Mouse (Mus musculus): Measurements from ENCODE around the gene Gm14399. TPM values are rescaled to one million over a fixed set of nuclear protein-coding genes. Genes with fewer than 3 reads are reported as not detected.
"Not testable (repeated sequence)": the region's sequence is repeated elsewhere in the genome, so short reads cannot be mapped to it uniquely, and the experiment has no call there.

Gene Gm14399
- 10 to 100 TPM in 1 of 2 experiments, 1 to 10 TPM in 1; 8.2 to 11.2 TPM for total RNA-seq (2021)
- long read RNA-seq, experiment 1, transcript Gm14399-204 (4 exons, 1,911 nt) = major isoform, 7 of 11 reads
- long read RNA-seq, experiment 1, partial matches to known transcripts = 1 of 11 reads
- long read RNA-seq, experiment 1, other reads (novel, unspliced or antisense) = 2 of 11 reads
- long read RNA-seq, experiment 2, partial matches to known transcripts = 0 of 6 reads
- long read RNA-seq, experiment 2, other reads (novel, unspliced or antisense) = 3 of 6 reads

- Histone ChIP-seq H3K27ac (peak within 1 kb of the TSS; percentile 78), H3K4me3 (peak within 1 kb of the TSS; percentile 79)
- DNase-seq; intact Hi-C loops (cut with DNase I): not testable (repeated sequence)
Measured at GRCm38 (mm10) chr2:175141993-175142295, at the start of gene Gm14399. Gm14399 (minus strand) TSS chr2:175142012.

- H3K27ac ChIP-seq; H3K4me3 ChIP-seq; DNase-seq; intact Hi-C loops (cut with DNase I): not testable (repeated sequence)
Measured at GRCm38 (mm10) chr2:175179008-175179407, 37.2 kb upstream of the Gm14399 start.

GRCm38 (mm10) chr2:175176312-175176711 lies 34.5 kb upstream of the Gm14399 start:
- DNase-seq = no peak
- intact Hi-C loops (cut with DNase I) = no loop called here
- TF ChIP-seq CTCF (IDR thresholded peaks at IDR 0.05) = no peak
- H3K4me3 ChIP-seq = no peak overlapping the region
- H3K27ac ChIP-seq = no peak overlapping the region

DNA sequence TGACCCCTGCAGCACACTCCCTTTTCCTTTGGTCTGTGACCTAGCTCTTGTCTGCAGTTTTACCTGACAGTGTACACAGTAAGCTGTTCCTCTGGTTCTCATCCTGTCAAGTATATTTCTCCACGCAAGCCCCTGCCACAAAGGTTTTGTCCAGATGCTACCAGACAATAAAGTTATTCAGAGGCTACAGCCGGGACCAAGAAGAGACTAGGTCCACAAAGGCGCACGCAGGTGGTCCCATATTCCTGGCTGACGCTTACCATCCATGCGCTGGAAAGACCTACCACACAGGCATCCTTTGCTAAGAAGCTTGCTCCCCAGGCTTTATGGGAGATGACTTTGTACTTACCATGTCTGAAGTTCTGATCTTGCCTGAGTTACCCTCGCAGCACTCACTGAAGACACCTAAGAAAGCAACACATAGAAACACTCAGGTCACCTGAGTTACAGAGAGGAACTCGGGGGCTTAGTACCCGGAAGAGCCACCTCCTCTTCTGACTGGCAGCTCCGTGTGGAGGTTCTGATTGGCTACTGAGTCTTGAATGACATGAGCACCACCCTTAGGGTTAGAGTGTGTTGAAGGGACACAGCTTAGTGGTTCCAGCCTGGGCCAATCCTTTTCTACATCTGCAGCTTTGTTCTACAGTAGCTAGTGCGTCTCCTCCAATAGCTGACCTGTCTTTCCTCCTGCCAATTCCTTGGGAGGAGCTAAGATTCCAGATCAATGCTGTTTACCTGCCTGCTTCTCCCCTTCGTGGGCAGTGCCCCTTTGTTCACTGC lies 33.8 kb upstream of the Gm14399 start, which contains the start of gene Gm14443:
Gene Gm14443, minus strand, starts transcription at position 471 of the 780 bp plus-strand sequence.
- H3K4me3 ChIP-seq; intact Hi-C loops (cut with DNase I); DNase-seq; H3K27ac ChIP-seq: not testable (repeated sequence)

GRCm38 (mm10) chr2:175174058-175174457 lies 32.2 kb upstream of the Gm14399 start:
- H3K4me3 ChIP-seq; DNase-seq; H3K27ac ChIP-seq; intact Hi-C loops (cut with DNase I): not testable (repeated sequence)

GRCm38 (mm10) chr2:175172906-175173595 lies 31.2 kb upstream of the Gm14399 start:
- DNase-seq; intact Hi-C loops (cut with DNase I); H3K27ac ChIP-seq; H3K4me3 ChIP-seq: not testable (repeated sequence)

DNA sequence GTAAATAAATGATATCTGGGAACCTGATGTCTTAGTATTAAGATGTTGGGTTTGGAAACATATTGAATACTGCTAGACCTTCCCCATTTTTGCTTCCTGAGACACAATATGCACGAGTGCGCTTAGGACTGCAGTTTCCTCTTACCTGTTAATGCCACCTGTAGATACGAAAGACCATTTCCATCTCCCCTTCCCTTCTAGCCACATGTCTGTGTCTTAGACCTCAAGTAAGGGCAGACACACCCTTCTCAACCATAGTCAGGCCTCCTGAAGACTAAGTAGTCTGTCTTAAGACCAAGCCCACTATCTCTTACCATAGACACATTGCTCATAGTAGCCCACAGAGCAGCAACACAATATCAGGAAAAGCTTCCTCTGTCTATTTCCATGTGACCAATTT lies 30.3 kb upstream of the Gm14399 start:
- intact Hi-C loops (cut with DNase I) = no loop called here
- no peak for DNase-seq
- Histone ChIP-seq H3K4me3 (no peak overlapping the region), H3K27ac (no peak overlapping the region)
- no peak for TF ChIP-seq CTCF (IDR thresholded peaks at IDR 0.05)

GRCm38 (mm10) chr2:175166870-175167269 lies 25.1 kb upstream of the Gm14399 start:
- intact Hi-C loops (cut with DNase I); H3K27ac ChIP-seq; DNase-seq; H3K4me3 ChIP-seq: not testable (repeated sequence)

DNA sequence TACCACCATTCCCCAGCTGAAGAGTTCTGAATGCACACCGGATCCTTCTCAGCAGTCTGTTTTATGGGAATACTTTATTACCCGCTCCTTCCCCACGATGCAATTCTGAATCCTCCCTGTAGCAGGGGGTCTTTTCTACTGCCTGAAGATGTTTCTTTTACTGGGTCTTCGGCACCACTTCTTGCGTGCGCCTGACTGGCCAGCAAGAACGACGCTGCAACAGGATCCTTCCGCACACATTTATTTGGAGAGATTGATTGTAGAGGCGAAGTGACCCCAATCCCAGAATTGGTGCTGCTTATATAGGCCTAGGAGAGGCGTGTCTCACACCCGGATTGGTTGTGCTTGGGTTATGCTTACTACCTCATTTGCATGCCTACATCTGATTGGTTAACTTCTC lies 23.3 kb upstream of the Gm14399 start:
- H3K4me3 ChIP-seq; H3K27ac ChIP-seq; intact Hi-C loops (cut with DNase I); DNase-seq: not testable (repeated sequence)

- DNase-seq; intact Hi-C loops (cut with DNase I); H3K27ac ChIP-seq; H3K4me3 ChIP-seq: not testable (repeated sequence)
Measured at GRCm38 (mm10) chr2:175161438-175161837, 19.6 kb upstream of the Gm14399 start.

DNA sequence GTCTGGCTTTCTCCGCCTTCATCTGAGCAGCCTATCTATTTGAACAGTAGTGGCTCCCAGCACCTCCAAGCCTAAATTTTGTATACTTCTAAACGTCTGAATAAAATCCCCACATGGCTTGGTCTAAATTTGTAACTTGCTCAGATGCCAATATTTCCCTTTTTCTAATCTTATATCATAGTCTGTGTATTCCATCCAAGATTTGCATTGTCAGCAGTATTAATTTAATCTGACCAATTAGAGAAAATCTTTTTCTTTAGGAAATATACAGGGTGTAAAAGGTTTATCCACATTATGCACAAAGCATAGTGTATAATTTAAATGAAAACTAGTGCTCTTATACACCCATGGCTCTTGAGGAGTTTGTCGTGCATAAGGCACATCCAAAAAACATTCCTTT lies 16.8 kb upstream of the Gm14399 start:
- DNase-seq = no peak
- Histone ChIP-seq H3K4me3 (no peak overlapping the region), H3K27ac (no peak overlapping the region)
- TF ChIP-seq CTCF (IDR thresholded peaks at IDR 0.05) = no peak
- intact Hi-C loops (cut with DNase I) = no loop called here

DNA sequence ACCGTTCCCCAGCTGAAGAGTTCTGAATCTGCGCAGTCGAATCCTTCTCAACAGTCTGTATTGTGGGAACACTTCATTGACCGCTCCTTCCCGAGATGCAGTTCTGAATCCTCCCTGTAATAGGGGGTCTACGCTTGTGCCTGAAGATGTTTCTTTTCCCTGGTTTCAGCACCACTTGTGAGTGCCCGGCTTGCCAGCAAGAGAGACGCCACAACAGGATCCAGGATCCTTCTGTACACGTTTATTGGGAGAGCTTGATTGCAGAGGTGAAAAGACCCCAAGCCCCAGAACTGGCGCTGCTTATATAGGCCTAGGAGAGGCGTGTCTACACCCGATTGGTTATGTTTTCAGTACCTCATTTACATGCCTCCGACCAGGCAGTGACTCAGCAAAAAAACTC lies 14.9 kb upstream of the Gm14399 start:
- no peak for DNase-seq
- Histone ChIP-seq H3K27ac (no peak overlapping the region), H3K4me3 (no peak overlapping the region)
- TF ChIP-seq CTCF (IDR thresholded peaks at IDR 0.05) = no peak
- intact Hi-C loops (cut with DNase I) = no loop called here

DNA sequence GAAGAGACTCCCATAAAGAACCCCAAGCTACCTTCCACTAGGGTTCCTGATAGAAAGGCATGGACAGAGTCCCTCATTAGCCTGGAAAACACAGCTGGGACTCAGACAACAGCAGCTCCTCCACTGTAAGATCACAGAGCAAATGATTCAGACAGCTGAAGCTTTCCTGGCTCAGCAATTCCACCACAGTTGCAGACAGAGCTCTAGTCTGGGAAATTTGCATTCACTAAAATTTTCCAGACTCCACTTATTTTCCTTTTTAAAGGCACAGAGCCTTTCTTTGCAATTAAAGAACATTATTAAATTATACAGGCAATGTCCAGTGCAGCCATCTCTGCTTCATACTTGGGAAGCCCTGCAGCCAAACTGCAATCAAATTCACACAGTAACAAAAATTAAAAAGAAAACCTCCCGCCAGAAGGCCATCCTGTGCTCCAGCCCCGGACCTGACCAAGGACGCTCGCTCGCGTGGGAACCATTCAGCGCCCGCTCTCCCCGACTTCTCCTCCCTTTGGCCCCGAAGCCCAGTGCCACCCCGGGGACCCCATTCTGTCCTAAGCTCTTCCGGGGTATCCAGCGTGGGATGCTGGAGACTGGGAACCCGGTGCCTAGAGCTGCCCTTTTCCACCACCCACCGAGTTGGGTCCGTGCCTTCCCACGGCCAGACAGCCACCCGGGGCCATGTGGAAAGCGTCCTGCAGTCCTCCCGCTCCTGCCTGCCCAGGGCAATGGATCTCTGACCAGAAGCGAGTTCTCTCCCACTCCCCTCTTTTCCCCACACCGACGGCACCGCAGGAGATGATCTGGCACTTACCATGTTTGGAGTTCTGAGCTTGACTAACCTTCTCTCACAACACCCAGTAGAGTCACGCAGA lies 457 bp downstream of the Gm14399 start:
- intact Hi-C loops (cut with DNase I) = not testable (repeated sequence)
- Histone ChIP-seq H3K27ac (peak overlapping the region; percentile 78), H3K4me3 (peak overlapping the region; percentile 79)
- DNase-seq = peak; percentile 33

- H3K27ac ChIP-seq; DNase-seq; intact Hi-C loops (cut with DNase I); H3K4me3 ChIP-seq: not testable (repeated sequence)
Measured at GRCm38 (mm10) chr2:175140624-175141023, 1.2 kb downstream of the Gm14399 start.
